Mouse (Mus musculus): Measurements from ENCODE around the gene Atxn7.
A peak's percentile ranks its signal among the peaks of the same experiment; 100 is the strongest.
"Not testable (repeated sequence)": the region's sequence is repeated elsewhere in the genome, so short reads cannot be mapped to it uniquely, and the experiment has no call there.

Atxn7 gene

GRCm38 (mm10) chr14:13988397-13988796 lies 27.2 kb downstream of the Atxn7 start:
- no peak for DNase-seq

GRCm38 (mm10) chr14:13990741-13991140 lies 29.5 kb downstream of the Atxn7 start:
- DNase-seq, result no peak

DNA sequence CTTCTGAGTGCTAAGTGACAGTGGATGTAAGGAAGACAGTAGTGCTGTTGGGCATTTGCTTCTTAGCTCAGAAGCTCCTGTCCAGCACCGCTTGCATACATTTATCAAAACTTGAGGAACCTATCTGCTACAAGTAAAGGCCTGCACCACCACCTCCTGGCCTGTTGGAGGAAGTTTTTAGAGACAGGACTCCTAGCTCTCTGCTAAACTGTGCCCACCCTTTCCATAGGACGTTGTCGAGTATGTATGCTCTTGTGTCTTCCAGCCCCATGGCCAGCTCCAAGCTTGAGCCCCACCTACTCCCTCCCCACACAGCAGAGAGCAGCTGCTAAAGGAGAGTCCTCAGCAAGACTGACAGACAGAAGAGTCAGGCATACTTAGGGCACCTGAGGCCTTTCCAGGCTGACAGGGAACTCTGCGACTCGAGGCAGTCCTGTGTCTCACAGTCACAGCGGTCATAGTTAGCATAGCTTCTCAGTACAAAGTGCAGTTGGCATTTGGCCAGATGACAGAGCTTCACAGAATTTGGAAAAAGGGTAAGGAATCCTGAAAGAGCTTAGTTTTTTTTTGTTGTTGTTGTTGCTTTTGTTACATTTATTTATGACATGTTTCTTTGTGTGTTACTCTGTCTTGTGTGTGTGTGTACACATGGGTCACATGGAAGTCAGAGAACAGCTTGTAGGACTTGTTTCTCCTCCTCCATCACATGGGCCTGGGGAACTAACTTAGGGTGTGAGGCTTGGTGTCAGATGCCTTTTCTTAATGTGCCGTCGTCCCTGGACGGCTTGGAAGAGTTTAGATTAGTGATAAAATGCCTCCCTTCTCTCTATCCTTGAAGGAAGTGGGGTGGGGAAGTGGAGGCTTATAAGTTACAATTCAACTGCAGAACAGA lies 34.2 kb downstream of the Atxn7 start:
- DNase-seq, result no peak

DNA sequence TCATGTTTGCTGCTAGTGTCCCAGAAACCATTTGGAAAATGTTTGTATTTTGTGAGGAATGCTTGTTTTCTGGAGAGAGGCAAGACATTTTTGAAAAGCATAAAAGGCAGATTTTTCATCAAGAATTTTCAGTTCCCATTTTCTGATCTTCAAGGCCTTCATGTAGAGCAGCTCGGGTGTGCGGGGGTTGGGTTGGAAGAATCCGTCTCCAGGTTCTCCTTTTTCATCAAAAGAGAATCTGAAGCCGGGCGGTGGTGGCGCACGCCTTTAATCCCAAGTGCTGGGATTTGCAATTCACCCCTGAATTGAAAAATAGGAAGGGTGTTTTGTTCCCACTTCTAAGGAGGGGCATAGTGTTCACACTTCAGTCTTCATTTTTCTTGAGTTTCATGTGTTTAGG lies 41.5 kb downstream of the Atxn7 start:
- no peak for DNase-seq

DNA sequence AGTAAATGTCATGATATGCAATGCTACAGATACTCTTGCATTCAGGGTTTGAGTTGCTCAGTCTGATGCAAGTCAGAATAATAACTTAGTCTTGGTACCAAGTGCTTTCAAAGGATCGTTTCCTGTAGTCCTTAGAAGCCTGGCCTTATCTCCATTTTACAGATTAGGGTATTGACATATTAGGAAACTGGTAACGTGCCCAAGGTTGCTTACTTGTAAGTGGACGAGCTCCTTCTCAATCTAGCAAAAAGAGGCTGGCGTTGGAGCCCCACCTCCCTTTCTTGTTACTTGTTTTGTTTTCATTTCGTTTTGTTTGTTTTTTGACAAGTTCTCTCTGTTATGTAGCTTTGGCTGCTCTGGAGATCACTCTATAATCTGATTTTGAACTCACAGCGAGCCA lies 48.5 kb downstream of the Atxn7 start:
- peak; percentile 35 for DNase-seq

DNA sequence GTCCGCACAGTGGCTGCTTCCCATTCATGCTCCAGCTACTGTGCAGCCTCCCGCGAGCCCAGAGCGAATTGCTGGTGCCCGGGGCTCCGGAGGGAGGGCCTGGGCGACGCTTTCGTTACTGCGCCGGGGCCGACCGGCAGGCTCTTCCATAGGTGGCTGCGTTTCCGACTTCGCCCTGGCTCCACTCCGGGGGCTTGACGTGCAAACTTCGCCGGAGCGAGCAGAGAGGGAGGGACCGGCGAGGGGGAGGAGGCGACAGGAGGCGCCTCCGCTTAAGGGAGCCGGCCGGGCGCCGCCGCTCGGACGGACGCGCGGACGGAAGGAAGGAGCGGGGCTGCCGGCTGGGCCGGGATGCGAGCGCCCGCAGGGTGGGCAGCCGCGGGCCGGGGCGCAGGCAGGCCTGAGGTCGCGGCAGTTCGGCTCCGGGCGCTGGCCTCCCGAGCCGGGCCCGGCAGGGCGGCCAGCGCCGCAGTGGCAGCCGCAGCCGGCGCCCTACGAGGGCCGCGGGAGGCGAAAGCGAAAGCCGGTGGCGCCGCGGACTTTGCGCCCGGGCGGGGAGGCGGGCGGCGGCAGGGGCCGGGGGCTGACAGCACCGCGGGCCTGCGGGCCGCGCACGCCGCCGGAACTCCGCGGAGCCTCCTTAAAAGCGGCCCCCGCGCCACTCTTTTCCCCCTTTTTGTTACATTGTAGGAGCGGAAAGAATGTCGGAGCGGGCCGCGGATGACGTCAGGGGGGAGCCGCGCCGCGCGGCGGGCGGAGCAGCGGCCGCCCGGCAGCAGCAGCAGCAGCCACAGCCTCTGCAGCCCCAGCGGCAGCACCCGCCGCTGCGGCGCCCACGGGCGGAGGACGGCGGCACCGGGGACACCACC lies 51.4 kb downstream of the Atxn7 start:
- DNase-seq, result peak; percentile 92

DNA sequence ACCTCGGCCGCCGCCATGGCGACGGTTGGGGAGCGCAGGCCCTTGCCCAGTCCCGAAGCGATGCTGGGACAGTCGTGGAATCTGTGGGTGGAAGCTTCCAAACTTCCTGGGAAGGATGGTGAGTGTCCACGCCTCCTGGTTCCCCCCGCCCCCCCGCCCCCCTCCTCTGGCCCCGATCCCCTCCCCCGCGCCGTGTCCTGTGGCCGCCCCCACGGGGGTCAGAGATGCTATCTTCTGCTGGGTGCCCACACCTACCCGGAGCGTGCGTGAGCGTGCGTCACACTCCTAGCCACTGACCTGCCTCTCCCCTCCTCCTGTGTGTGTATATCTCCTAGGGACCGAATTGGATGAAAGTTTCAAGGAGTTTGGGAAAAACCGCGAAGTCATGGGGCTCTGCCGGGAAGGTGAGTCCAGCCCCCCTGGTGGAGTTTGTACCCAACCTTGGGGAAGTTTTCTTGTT lies 52.0 kb downstream of the Atxn7 start:
- peak; percentile 58 for DNase-seq

GRCm38 (mm10) chr14:14014636-14015375 lies 53.6 kb downstream of the Atxn7 start:
- peak; percentile 78 for DNase-seq

DNA sequence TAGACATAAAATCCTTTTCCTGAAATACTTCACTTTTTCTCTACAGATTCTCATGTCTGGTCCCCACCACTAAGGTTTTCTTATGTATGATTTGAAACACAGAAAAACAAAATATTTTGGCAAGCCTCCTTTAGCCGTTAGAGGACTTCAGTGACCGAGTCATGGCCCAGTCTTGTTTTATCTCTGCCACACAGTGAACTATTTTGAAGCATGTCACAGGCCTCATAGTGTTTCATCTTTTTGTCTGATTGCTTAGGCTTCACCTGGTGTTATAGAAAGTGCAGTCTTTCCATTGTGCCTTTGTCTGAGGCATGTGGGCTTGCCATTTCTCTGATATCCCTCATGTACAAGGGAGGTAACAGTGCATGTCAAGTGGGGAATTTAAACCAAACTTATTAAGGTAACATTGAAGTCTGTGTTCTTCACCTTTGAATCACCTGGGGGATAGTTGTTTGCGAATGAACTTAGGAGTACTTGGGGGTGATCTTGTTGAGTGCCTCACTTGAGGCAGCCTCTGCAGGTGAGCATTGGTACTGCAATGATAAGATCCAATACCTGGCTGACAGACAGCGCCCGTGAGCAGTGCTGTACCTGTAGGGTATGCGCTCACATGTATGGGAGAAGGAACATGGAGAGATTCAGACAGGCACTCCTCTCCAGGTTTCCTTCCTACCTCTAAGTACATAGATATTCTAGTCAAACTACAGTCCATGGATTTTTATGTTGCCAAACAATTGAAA lies 58.1 kb downstream of the Atxn7 start:
- DNase-seq, result peak; percentile 68

DNA sequence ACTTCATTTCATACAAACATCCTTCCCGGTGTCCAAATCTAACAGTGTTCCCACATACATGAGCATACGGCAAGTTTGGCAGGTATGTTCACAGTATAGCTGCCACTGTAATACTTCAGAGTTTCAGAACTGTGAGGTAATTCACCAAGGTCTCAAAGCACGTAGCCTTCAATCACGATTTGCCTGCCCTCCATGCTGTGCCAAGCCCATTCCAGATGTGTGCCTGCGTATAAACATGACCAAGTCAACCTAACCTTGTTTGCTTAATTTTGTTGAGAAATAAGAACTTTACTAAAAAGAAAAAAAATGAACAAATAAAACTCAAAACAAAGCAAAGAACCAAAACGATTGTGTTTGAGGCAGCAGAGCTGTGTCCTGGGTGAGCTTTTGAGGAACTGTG lies 60.0 kb downstream of the Atxn7 start:
- no peak for DNase-seq

GRCm38 (mm10) chr14:14025870-14026269 lies 64.6 kb downstream of the Atxn7 start:
- no peak for DNase-seq

DNA sequence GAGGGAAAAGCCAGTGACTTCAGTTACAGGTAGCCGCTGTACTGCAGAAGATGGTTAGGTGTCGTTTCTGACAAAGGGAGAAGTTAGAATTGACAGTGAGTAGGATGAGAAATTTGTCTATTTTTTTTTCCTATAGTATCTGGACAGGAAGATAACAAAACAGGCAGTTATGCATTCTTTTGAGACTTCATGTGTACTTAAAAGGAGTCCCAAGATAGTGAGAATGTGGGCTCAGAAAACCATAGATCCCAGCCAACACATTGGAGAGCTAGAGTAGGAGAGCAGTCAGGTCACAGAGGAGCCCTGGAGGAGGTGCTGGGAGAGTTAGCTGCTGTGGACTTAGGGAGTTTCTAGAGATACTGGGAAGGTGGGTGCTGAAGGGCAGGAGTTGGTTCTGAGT lies 69.4 kb downstream of the Atxn7 start:
- no peak for DNase-seq

- no peak for DNase-seq
Measured at GRCm38 (mm10) chr14:14032842-14033241, 71.6 kb downstream of the Atxn7 start.

DNA sequence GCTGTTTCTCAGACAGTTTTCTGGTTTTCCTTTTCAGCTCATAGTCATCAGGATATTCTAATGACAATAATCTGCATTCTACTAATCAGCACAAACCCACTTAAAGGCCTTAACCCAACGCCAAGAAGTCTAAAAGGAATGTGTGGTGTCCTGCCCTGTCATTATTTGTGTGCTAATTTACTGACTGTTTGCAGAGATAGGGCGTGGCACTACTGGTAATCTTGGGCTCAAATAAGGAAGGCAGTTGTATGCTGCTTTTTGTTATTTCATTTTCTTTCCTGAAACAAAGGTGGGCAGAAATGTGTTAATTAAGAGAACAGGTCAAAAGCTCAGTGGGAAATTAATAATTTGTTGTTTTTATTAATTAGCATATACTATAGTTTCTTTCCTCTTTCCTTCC lies 75.1 kb downstream of the Atxn7 start:
- DNase-seq, result no peak

DNA sequence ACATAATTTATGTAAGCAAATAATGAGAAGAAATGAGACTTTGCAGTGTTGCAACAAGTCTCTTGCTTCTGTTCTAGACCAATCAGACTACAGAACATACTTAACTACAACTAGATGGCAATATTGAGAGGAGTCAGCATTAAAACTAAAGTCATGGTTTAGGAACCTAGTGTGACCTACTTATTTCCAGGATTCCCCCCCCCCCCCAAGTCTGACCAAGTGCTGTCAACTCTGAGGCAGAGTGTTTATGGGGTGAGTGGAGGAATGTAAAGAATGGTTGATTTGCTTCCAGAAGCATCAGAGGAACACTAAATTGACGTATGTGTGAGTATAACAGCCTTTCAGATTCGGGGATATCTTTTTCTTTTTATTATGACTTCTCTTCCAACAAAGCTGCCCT lies 77.0 kb downstream of the Atxn7 start:
- no peak for DNase-seq

GRCm38 (mm10) chr14:14042336-14042735 lies 81.1 kb downstream of the Atxn7 start:
- DNase-seq, result no peak

GRCm38 (mm10) chr14:14054386-14054785 lies 93.1 kb downstream of the Atxn7 start:
- peak; percentile 50 for DNase-seq

DNA sequence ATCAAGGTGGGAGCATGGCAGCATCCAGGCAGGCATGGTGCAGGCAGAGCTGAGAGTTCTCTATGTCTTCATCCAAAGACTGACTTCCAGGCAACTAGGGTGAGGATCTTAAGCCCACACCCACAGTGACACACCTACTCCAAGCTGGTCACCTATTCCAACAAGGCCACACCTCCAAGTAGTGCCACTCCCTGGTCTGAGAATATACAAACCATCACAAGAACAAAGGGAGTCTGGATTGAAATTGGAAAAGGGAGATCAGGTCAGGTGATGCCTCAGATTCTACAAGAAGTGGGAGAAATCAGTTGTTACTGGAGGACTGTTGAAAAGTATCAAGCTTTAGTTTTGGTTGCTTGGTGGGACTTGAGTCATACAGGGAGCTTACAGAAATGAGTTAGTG lies 98.4 kb downstream of the Atxn7 start:
- DNase-seq, result not testable (repeated sequence)

DNA sequence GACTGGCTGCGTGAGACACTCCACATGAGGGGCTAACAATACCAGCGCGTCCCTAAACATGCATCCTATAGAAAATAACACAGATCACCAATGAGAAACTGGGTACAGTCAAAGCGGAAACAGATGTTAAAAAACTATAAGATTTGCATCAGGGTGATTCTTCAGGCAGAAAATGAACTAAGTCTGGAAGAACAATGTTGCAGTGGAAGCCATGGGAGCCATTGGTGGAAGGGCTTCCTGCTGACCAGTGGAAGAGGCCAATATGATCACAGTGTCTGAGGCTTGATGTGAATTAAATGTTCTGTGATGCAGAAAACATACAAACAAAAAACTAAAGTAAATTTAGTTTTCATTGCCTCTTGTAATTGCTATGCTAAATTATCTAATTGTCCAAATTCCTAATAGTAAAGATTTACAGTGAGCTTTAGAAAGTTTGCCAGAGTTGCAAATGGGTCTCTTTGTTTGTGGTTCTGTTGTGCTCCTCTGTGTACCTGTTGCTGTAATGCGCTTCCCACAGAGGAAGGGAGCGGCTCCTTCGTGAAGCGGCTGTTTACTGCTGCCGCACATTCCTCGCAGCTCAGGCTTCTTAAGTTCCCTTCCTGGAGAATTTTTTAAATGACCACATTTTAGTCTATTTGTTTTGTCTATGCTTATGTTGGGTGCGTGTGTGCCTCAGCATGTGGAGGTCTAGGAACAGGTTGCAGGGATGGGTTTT lies 101.4 kb downstream of the Atxn7 start:
- DNase-seq, result no peak

GRCm38 (mm10) chr14:14063382-14063781 lies 102.1 kb downstream of the Atxn7 start:
- no peak for DNase-seq

DNA sequence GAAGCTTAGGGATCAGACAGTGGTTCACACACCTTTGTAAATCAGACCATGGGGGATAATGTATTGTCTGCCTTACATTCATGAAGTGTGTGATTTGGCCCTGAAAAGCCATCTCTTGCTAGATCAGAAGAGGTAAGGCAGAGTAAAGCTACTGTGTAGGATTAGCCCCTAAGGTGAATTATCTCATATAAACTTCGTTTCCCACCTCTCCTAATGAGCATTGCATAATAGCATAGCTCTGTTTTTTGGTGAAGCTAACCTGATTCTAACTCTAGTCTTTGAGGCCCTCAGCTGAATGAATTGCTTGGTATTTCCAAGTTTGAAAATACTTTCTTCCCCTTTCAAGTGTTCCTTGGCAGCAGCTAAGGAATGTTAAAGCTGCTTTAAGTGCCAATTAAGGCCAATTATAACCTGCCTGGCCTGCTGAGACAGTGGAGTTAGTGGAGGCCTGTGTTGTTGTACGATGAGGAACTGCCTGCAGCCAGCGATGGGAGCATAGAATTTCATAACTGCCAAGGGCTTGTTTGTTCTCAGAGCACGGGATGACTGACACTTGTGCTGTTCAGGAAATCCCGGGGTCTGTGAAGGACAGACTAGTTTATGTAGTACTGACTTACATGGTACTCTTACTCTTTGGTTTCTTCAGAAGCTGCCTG lies 103.4 kb downstream of the Atxn7 start:
- DNase-seq, result peak; percentile 80

Measured in lung, postnatal 36 days (tissue).